Mouse (Mus musculus) gastrocnemius, postnatal 36 days (tissue): ENCODE data around the gene Ttc23. TPM values are rescaled to one million over a fixed set of nuclear protein-coding genes. Genes with fewer than 3 reads are reported as not detected.

Source experiments
- DNase-seq, 2 experiments: peaks; one replicate each; pipeline ENCODE4 v3.0.0; 2022
- intact Hi-C: fragments of 180-260 bp; cut with DNase I; formaldehyde crosslinking; loops from one replicate; pipeline ENCODE4 v1.15.1; 2025
- microRNA-seq, 2 experiments: library from miRNA; unstranded; fragments of <30 nt; microRNA quantifications; one replicate each; pipeline ENCODE4 v1.2.0; 2021
- total RNA-seq, 2 experiments: library from RNA; stranded (reverse); gene quantifications; 2 replicates each; pipeline ENCODE4 v1.2.3; 2021

Ttc23 gene
- total RNA-seq, 2 experiments from 2014 or later: 18.3 to 18.9 TPM

DNA sequence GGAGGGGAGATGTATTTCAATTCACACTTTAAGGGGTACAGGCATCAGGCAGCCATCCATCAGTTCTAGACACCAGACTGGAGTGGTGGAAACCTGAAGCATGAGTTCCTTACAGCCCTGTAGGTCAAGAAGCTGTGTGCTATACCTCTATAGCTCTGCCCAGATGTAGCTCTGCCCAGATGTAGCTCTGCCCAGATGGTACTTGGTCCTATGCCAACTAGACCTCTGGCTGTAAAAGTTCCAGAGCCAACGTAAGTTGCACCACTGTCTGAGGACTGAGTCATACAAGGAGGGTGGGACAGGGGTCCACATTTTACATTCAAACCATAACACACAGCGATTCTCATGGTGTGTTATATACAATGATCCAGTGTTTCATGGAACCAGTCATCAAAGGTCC lies 140.7 kb downstream of the Ttc23 start:
- DNase-seq: no peak
- intact Hi-C loops: loop anchor here (1.0 kb wide), 1 partner anchor 569 kb away; no protein-coding TSS in a partner anchor

DNA sequence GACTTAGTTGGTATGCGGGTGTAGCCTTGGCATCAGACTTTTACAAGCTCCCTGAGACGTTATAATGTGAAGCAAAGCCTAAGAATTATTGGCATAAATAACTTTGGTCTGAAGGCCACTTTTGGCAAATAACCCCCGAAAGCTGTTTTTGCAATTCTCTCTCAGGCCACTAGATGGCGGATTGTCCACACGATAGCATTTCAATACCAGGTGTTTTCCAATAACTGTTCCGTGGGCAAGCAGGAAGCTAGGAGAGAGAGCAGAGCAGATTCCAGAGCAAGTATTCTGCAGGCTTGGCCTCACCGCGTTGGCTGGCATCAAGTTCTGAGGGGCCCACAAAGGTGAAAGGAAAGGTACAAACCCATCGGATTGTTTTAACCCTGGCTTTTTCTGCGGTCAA lies 141.5 kb downstream of the Ttc23 start:
- intact Hi-C loops: loop anchor here (1.0 kb wide), 1 partner anchor 569 kb away; no protein-coding TSS in a partner anchor

DNA sequence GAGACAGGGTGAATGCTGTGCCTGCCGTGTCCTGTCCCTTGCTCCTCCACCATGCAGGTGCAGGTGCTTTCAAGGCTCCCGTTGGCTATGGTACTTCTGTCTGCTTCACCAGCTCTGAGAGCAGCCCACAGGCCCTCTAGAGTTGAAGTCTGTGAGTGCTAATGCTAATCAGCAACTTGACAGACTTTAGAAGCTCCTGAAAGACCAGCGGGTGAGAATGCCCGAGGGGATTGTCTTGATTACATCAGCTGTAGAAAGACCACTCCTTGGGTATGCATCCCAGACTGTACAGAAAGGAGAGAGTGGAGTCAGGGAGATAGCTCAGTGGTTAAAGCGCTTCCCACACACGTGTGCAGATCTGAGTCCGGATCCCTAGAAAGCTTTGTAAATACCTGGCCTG lies 144.0 kb downstream of the Ttc23 start:
- intact Hi-C loops: loop anchor here (5.0 kb wide), 1 partner anchor 511 kb away; no protein-coding TSS in a partner anchor
- DNase-seq: no peak

More for the DNA sequence above, 141.5 kb downstream of the Ttc23 start:
- DNase-seq: peak; percentile 16 to 32

DNA sequence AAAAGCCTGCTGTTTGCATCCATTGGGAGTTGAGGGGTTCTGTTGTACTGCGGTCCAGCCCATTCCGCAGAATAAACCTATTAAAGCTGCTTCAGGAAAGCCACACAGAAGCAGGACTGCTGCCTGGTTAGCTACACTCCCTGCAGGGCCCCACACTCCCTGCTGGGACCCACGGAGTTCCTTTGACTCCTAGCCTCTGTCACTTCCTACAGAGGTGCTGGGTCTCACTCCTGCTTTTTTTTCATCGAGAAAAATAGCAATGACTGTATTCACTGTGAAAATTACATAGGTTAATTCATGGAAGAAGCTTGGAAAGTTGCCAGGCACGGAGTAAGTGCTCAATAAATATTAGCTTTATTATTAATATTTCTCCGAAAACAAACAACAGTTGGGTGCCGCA lies 146.2 kb downstream of the Ttc23 start:
- intact Hi-C loops: loop anchor here (5.0 kb wide), 1 partner anchor 509 kb away; no protein-coding TSS in a partner anchor
- DNase-seq: no peak

DNA sequence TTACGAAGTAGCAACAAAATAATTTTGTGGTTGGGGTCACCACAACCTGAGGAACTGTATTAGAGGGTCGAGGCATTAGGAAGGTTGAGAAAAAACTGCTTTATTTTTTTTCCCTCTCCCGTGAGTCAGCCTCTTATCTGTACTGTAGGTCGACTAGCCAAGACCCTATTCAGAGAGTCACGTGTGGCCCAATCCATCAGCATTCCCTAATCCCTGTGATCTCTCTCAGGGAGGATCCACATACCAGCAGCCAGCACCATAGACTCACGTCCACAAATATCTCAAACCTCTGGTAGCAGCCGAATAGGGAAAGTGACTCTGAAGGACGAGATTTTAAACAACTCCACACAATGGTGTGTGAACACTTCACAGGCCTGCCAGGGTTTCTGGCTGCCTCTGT lies 149.9 kb downstream of the Ttc23 start:
- intact Hi-C loops: no loop called here
- DNase-seq: no peak

DNA sequence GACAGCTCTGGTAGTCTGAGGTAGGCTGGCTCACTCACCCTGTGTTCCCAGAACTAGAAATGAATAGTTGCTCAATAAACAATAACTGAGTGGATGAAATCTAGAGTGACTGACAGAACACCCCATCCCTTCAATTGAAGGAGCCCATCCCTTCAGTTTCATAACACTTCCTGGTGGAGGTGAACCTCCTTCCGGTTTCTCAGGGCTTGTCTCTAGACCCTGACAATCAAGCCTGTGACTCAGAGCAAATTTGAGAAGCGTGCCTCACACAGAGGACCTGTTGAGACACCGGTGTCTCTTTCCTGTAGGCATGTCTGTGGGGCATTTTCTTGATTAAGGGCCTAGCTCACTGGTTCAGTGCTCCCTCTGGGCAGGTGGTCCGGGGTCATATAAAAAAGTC lies 151.3 kb downstream of the Ttc23 start:
- intact Hi-C loops: no loop called here

DNA sequence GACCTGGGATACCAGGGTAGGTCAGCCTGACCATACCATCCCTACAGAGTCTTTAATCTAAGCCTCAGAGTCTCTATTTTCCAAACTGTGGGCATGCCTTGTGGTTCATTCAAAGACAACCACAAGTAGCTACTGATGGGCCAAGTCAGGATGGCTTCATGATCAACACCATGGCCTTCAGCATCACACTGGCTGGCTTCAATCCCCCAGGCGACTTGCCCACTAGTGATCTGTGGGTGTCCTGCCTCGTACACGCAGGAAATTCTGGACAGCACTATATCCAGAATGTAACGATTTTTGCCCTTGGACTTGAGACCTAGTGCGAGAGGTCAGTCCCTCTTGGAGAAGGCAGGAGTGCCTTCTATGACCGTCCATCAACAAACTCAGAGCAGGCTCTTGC lies 153.3 kb downstream of the Ttc23 start:
- intact Hi-C loops: loop anchor here (5.0 kb wide), 2 partner anchors 332 to 557 kb away; no protein-coding TSS in a partner anchor
- no peak for DNase-seq

More for the DNA sequence above, 151.3 kb downstream of the Ttc23 start:
- DNase-seq: no peak

DNA sequence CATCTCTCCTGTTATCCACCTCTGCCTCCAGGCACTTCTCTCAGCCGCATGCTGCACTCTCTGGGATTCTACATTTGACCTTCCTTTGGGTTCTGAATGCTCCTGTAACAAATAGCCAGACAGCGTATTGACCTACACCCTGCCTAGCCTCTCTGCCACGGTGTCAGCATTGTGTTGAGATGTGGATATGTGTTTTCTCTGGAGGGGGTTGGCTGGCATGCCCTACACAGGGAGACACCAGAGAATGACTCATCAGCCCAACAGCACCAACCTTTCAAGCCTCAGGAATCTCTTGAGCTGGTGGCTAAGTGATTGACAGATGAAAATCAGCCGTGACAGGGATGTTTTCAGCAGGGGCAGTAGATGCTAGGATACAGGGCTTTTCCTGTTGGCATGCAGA lies 153.8 kb downstream of the Ttc23 start:
- DNase-seq: no peak
- intact Hi-C loops: loop anchor here (5.0 kb wide), 2 partner anchors 331 to 556 kb away; no protein-coding TSS in a partner anchor

DNA sequence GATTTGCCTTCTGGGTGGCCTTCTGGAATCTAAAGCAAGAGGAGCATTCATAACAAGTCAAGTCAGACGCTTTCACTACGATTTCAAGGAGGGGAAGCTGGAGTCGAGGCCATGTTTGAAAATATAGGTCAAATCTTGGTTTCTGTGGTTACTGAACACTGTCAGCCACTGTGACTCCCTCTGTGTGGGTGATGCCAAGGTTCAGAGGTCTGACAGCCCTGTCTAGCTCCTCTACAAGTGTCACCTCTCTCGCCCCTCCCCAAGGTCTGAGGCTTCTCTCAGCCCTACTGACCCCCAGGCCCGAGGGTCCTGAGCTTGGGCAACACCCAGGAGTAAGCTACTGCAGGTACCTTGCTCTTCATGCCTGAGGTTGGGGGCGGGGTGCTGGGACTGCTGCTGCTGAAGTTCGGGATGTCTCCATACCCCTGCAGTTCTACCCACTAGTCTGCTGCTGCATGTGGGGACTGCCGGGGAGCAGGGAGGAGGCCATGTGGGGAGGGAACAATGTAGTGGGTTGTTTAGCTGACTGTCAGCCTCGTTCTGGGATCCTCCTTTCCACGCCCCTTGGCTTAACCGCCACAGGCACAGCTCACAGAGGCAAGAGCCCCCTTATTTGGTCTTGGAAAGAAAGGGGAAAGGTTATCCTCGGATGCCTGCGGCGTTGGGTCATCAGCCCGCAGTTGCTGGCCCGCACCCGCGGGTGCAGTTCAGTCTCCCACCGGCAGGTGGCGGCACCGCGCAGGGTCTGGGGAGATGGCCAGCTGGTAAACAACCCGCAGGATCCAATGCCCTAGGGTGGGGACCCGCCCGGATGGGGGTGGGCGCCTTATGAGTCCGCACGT lies 156.0 kb downstream of the Ttc23 start:
- DNase-seq: peak; percentile 86 to 88
- intact Hi-C loops: loop anchor here (1.0 to 5.0 kb wide), 3 partner anchors 148 to 554 kb away; no protein-coding TSS in a partner anchor

DNA sequence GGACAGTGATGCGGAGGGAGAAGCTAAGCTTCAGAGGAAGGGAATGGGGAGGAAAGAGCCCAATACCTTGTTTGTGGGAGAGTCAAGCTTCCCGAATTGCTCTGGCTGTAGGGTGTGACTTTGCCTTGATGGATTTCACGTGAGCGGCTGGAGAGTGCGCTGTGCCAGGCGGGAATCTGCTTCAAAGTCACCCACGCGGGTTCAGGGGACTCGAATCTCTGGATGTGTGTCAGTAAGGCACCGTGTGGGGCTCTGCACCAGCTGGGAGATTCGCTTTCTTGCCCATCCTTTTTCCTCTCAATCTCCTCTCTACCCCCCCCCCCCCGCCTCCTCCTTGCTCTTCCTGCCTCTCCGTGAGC lies 156.6 kb downstream of the Ttc23 start:
- no peak for DNase-seq
- intact Hi-C loops: loop anchor here (1.0 to 5.0 kb wide), 3 partner anchors 147 to 553 kb away; no protein-coding TSS in a partner anchor

Small RNAs within 50 kb of the gene (microRNA-seq; reads per million reads assigned to microRNA genes)
- gene Gm23844: 0 reads per million in 2 experiments

Other genes with a start within 250 kb of the Ttc23 start
- gene Lrrc28, start 2.1 kb upstream of the Ttc23 start, total RNA-seq: 10 to 100 TPM; 22.8 to 23.2 TPM
- 100 to 1,000 TPM; 254 to 276 TPM for gene Synm, start 112.3 kb downstream of the Ttc23 start, total RNA-seq